Mouse (Mus musculus) cerebellum, postnatal 4 days (tissue): ENCODE results near the gene AL607142.1.

Experiments used
- DNase-seq, 2 experiments: peaks; one replicate each; pipeline ENCODE4 v3.0.0; 2022; ENCODE audit warnings: low spot score in 2 of 2, mixed read lengths in 1 of 2

AL607142.1 gene

GRCm38 (mm10) chr4:120101186-120101585, 36.4 kb downstream of the AL607142.1 start:
- DNase-seq, result no peak

GRCm38 (mm10) chr4:120104599-120104998, 39.8 kb downstream of the AL607142.1 start:
- DNase-seq, result peak; percentile 73 to 82

GRCm38 (mm10) chr4:120106362-120106761, 41.6 kb downstream of the AL607142.1 start:
- DNase-seq, result no peak

DNA sequence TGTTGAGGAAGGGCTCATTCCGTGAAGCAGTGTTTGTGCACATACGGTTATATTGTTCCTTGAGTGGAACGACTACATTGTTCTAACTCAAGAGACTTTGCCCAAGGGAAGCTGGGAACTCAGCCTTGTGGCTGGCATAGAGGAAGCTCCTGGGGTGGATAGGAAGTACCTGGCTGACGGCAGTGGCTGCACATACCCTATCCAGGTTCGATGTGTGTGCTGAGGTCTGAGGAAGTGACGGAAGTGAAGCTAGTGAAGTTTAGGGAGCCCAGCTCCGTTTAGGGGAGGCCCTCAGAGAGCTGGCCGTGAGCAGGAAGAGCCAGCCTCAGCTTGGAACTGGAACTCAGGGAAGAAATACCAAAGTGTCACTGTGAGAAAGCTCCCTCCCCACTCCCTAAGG, 43.0 kb downstream of the AL607142.1 start:
- DNase-seq, result no peak

- no peak for DNase-seq
These were observed 50.7 kb downstream of the AL607142.1 start for GRCm38 (mm10) chr4:120115516-120115915.

- DNase-seq, result no peak
These were observed 51.5 kb downstream of the AL607142.1 start for GRCm38 (mm10) chr4:120116312-120116711.

DNA sequence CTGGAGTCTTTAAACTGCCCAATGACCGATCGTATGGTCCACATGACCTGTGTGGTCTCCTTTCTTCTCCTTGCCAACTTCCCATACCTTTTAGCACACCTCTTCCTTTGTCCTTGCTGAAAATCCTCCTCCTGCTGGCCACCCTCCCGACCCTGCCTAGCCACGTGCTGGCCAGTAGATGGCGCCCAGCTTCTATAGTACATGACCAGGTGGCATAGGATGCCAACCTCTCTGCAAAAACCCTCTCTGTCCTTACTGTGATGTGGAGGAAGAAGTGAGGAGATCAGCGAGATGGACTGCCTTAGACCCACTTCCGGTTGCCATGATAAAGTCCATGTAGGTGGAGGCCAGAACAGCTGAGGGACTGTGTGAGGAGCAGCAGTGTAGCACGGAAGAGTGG, 55.5 kb downstream of the AL607142.1 start:
- peak; percentile 54 to 82 for DNase-seq

- no peak for DNase-seq
These were observed 59.9 kb downstream of the AL607142.1 start for GRCm38 (mm10) chr4:120124656-120125055.

DNA sequence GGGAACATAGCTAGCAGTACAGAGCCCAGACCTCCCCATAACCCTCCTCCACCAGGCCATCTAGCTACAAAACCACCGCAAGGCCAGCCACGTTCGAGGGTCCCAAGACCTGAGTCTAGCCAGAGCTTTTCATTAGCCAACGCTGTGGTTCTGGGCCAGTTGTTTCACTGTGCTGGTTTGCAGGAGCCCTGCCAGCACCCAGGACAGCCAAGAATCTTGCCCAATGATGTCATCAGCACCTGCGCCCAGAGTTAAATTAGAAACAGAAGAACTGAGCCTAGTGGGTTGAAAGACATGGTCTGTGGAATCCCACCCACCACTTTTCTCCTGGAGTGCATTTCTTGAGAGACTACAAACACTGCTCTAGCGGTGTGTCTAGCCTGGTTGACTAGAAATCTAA, 61.3 kb downstream of the AL607142.1 start:
- no peak for DNase-seq

DNA sequence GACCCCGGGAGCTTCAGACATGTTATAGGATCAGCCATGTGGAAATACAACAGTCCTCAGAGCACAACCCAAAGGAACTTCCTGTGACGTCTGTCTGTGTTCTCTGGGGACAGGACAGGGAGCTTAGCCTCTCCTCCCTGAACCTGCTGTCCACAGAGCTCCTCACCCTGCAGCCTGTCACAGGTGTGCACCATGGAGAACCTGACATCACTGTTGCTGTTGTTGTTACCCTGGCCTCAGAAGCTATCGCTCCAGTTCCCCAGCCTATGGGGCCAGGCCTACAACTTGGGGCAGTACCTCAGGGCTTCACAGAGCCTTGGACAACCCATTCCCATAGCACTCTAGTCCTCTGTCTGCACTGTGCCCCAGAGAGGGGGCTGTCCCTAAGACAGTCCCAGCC, 62.5 kb downstream of the AL607142.1 start:
- no peak for DNase-seq

DNA sequence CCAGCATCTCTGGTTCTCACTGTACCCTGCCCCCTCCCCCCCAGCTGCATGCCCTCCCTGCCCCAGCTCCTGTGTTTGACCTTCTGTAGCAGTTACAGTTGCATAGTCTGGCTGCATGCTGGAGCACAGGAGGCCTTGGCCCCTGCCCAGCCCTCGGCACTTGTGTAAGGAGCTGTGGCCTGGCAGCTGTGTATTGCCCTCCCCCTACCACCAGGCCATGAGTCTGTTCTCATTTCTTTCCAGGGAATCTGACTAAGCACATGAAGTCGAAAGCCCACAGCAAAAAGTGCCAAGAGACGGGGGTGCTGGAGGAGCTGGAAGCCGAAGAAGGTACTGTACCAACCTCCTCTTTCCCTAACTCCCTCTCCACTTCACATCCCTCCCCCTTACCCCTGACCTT, 63.2 kb downstream of the AL607142.1 start:
- peak in 1 of 2 experiments; percentile 54 for DNase-seq

- DNase-seq, result peak in 1 of 2 experiments; percentile 66
These were observed 64.6 kb downstream of the AL607142.1 start for GRCm38 (mm10) chr4:120129233-120129885.

- no peak for DNase-seq
These were observed 66.1 kb downstream of the AL607142.1 start for GRCm38 (mm10) chr4:120130926-120131325.

DNA sequence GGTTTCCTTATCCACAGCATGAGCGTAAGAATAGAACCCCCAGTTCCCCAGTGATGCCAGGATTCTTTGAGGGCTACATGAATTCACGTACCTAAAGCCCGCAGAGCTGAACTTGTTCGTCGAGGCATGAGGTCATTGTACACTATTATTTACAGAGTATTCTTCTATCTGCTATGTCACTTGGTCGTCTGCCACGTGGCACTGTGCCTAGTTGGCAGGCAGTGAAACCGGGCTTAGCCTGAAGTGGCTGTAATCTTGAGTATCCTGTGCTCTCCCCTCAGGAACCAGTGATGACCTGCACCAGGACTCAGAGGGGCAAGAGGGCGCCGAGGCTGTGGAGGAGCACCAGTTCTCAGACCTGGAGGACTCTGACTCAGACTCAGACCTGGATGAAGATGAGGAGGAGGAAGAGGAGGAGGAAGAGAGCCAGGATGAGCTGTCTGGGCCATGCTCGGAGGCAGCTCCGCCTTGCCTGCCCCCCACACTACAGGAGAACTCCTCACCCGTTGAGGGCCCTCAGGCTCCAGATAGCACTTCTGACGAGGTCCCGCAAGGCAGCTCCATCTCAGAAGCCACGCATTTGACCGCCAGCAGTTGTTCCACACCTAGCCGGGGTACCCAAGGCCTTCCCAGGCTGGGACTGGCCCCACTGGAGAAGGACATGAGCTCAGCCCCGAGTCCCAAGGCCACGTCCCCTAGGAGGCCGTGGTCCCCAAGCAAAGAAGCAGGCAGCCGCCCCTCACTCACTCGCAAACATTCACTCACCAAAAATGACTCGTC, 66.8 kb downstream of the AL607142.1 start:
- peak; percentile 49 to 86 for DNase-seq

DNA sequence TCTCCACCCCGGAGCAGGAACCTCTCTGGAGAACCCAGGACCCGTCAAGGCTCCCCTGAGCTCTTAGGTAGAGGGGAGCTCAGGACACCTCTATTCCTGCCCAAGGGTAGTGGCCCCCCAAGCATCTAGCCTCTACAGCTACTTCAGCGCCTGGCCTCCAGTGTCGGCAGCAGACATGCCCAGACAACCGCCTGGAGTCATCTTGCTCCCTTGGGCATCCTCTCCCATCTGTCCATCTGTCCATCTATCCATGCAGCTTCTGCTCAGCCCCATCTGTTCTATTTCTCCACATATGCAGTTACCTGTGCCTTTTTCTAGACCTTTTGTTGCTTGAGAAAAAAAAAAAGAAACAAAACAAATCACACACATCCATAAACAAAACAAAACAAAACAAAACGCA, 69.4 kb downstream of the AL607142.1 start:
- DNase-seq, result no peak

DNA sequence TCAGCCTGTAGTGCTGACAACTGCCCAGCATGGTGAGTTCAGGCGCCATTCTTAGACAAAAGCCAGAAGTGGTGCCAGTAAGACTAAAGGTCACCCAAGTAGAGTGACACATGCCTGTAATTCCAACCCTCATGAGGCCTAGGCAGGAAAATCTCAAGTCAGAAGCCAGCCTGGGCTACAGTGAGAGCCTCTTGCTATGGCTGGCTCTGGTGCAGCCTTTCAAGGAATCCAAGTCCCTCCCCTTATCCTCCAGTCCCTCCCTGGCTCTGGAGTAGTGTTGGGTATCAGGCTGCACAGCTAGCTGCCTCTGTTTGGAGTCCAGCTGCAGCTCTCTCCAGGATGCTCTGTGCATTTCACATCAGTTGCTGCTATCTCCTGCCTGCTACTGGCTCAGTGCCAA, 77.0 kb downstream of the AL607142.1 start:
- no peak for DNase-seq

GRCm38 (mm10) chr4:120142905-120143304, 78.1 kb downstream of the AL607142.1 start:
- DNase-seq, result no peak
